Mouse (Mus musculus): ENCODE measurements around the gene Elmo2.

The Elmo2 gene

GRCm38 (mm10) chr2:165326304-165327190 lies at the start of gene Elmo2:
Gene Elmo2 (minus strand): TSS chr2:165326479.
- Histone ChIP-seq H3K9me3 (ENCODE audit: low read length) (no peaks in the 10 kb centered on the region), H3K27me3 (ENCODE audit: insufficient read depth, low read length) (peaks cover 13% of the 10 kb centered on the region), H3K4me1 (replicated peaks; ENCODE audit: low read depth, low read length) (peaks cover 49% of the 10 kb centered on the region), H3K4me3 (replicated peaks; ENCODE audit: low read length) (peak within 1 kb of the TSS; percentile 91), H3K36me3 (ENCODE audit: insufficient read depth, low read length) (peaks cover 10% of the 10 kb centered on the region)
- no peak for TF ChIP-seq CTCF (conservative IDR thresholded peaks at IDR 0.05; ENCODE audit: low read length)
- no peak for TF ChIP-seq NANOG (IDR thresholded peaks at IDR 0.05; ENCODE audit: borderline replicate concordance, low read length)
- no peak for TF ChIP-seq POU5F1 (IDR thresholded peaks at IDR 0.05; ENCODE audit: borderline replicate concordance, low read length)

- H3K27me3 ChIP-seq (ENCODE audit: insufficient read depth, low read length): peaks cover 20% of the 10 kb centered on the region
- peaks cover 20% of the 10 kb centered on the region for H3K4me1 ChIP-seq (replicated peaks; ENCODE audit: low read depth, low read length)
- no peak for TF ChIP-seq NANOG (IDR thresholded peaks at IDR 0.05; ENCODE audit: borderline replicate concordance, low read length)
- TF ChIP-seq POU5F1 (IDR thresholded peaks at IDR 0.05; ENCODE audit: borderline replicate concordance, low read length): no peak
- TF ChIP-seq CTCF (conservative IDR thresholded peaks at IDR 0.05; ENCODE audit: low read length): no peak
- peaks cover 30% of the 10 kb centered on the region for H3K36me3 ChIP-seq (ENCODE audit: insufficient read depth, low read length)
- no peak overlapping the region for H3K4me3 ChIP-seq (replicated peaks; ENCODE audit: low read length)
- 0 out of 2 replicates have a peak, but pooled peaks cover 4% of the 10 kb centered on the region for H3K9me3 ChIP-seq (ENCODE audit: low read length)
Observed at GRCm38 (mm10) chr2:165376001-165376400, 49.7 kb upstream of the Elmo2 start.

GRCm38 (mm10) chr2:165375478-165375877 lies 49.2 kb upstream of the Elmo2 start:
- Histone ChIP-seq H3K9me3 (ENCODE audit: low read length) (no peaks in the 10 kb centered on the region), H3K4me3 (replicated peaks; ENCODE audit: low read length) (no peak overlapping the region), H3K27me3 (ENCODE audit: insufficient read depth, low read length) (peaks cover 17% of the 10 kb centered on the region), H3K4me1 (replicated peaks; ENCODE audit: low read depth, low read length) (peaks cover 20% of the 10 kb centered on the region), H3K36me3 (ENCODE audit: insufficient read depth, low read length) (peaks cover 24% of the 10 kb centered on the region)
- TF ChIP-seq CTCF (conservative IDR thresholded peaks at IDR 0.05; ENCODE audit: low read length) (no peak), POU5F1 (IDR thresholded peaks at IDR 0.05; ENCODE audit: borderline replicate concordance, low read length) (no peak), NANOG (IDR thresholded peaks at IDR 0.05; ENCODE audit: borderline replicate concordance, low read length) (no peak)

- Histone ChIP-seq H3K27me3 (ENCODE audit: insufficient read depth, low read length) (peaks cover 19% of the 10 kb centered on the region), H3K4me3 (replicated peaks; ENCODE audit: low read length) (peak overlapping the region; percentile 61)
- no peak for TF ChIP-seq CTCF (conservative IDR thresholded peaks at IDR 0.05; ENCODE audit: low read length)
- TF ChIP-seq NANOG (IDR thresholded peaks at IDR 0.05; ENCODE audit: borderline replicate concordance, low read length): no peak
- no peak for TF ChIP-seq POU5F1 (IDR thresholded peaks at IDR 0.05; ENCODE audit: borderline replicate concordance, low read length)
Observed at GRCm38 (mm10) chr2:165371066-165371465, 44.8 kb upstream of the Elmo2 start.

GRCm38 (mm10) chr2:165370348-165370747 lies 44.1 kb upstream of the Elmo2 start:
- H3K4me1 ChIP-seq (replicated peaks; ENCODE audit: low read depth, low read length): peaks cover 30% of the 10 kb centered on the region
- TF ChIP-seq POU5F1 (IDR thresholded peaks at IDR 0.05; ENCODE audit: borderline replicate concordance, low read length) (no peak), NANOG (IDR thresholded peaks at IDR 0.05; ENCODE audit: borderline replicate concordance, low read length) (no peak)
- no peaks in the 10 kb centered on the region for H3K9me3 ChIP-seq (ENCODE audit: low read length)
- no peak overlapping the region for H3K4me3 ChIP-seq (replicated peaks; ENCODE audit: low read length)
- H3K27me3 ChIP-seq (ENCODE audit: insufficient read depth, low read length): peaks cover 23% of the 10 kb centered on the region
- no peaks in the 10 kb centered on the region for H3K36me3 ChIP-seq (ENCODE audit: insufficient read depth, low read length)

More at GRCm38 (mm10) chr2:165371066-165371465, 44.8 kb upstream of the Elmo2 start:
- H3K4me1 ChIP-seq (replicated peaks; ENCODE audit: low read depth, low read length): peaks cover 30% of the 10 kb centered on the region
- H3K9me3 ChIP-seq (ENCODE audit: low read length): no peaks in the 10 kb centered on the region
- H3K36me3 ChIP-seq (ENCODE audit: insufficient read depth, low read length): no peaks in the 10 kb centered on the region

GRCm38 (mm10) chr2:165368496-165368895 lies 42.2 kb upstream of the Elmo2 start, which contains the start of gene Zfp663:
Gene Zfp663 (minus strand): TSS chr2:165368729.
- TF ChIP-seq CTCF (conservative IDR thresholded peaks at IDR 0.05; ENCODE audit: low read length): no peak
- TF ChIP-seq POU5F1 (IDR thresholded peaks at IDR 0.05; ENCODE audit: borderline replicate concordance, low read length): no peak
- TF ChIP-seq NANOG (IDR thresholded peaks at IDR 0.05; ENCODE audit: borderline replicate concordance, low read length): no peak
- peaks cover 38% of the 10 kb centered on the region for H3K4me1 ChIP-seq (replicated peaks; ENCODE audit: low read depth, low read length)
- no peaks in the 10 kb centered on the region for H3K9me3 ChIP-seq (ENCODE audit: low read length)
- H3K4me3 ChIP-seq (replicated peaks; ENCODE audit: low read length): peak within 1 kb of the TSS; percentile 66
- H3K36me3 ChIP-seq (ENCODE audit: insufficient read depth, low read length): no peaks in the 10 kb centered on the region
- peaks cover 39% of the 10 kb centered on the region for H3K27me3 ChIP-seq (ENCODE audit: insufficient read depth, low read length)

- H3K36me3 ChIP-seq (ENCODE audit: insufficient read depth, low read length): no peaks in the 10 kb centered on the region
- no peaks in the 10 kb centered on the region for H3K9me3 ChIP-seq (ENCODE audit: low read length)
- H3K27me3 ChIP-seq (ENCODE audit: insufficient read depth, low read length): peaks cover 41% of the 10 kb centered on the region
- no peak for TF ChIP-seq POU5F1 (IDR thresholded peaks at IDR 0.05; ENCODE audit: borderline replicate concordance, low read length)
- TF ChIP-seq CTCF (conservative IDR thresholded peaks at IDR 0.05; ENCODE audit: low read length): no peak
- no peak for TF ChIP-seq NANOG (IDR thresholded peaks at IDR 0.05; ENCODE audit: borderline replicate concordance, low read length)
- H3K4me1 ChIP-seq (replicated peaks; ENCODE audit: low read depth, low read length): peaks cover 39% of the 10 kb centered on the region
- H3K4me3 ChIP-seq (replicated peaks; ENCODE audit: low read length): peak overlapping the region; percentile 66
Observed at GRCm38 (mm10) chr2:165367868-165368439, 41.7 kb upstream of the Elmo2 start.

GRCm38 (mm10) chr2:165367047-165367520 lies 40.8 kb upstream of the Elmo2 start:
- Histone ChIP-seq H3K4me1 (replicated peaks; ENCODE audit: low read depth, low read length) (peaks cover 39% of the 10 kb centered on the region), H3K36me3 (ENCODE audit: insufficient read depth, low read length) (no peaks in the 10 kb centered on the region), H3K9me3 (ENCODE audit: low read length) (no peaks in the 10 kb centered on the region), H3K27me3 (ENCODE audit: insufficient read depth, low read length) (peaks cover 45% of the 10 kb centered on the region), H3K4me3 (replicated peaks; ENCODE audit: low read length) (no peak overlapping the region)
- TF ChIP-seq CTCF (conservative IDR thresholded peaks at IDR 0.05; ENCODE audit: low read length): no peak
- no peak for TF ChIP-seq NANOG (IDR thresholded peaks at IDR 0.05; ENCODE audit: borderline replicate concordance, low read length)
- TF ChIP-seq POU5F1 (IDR thresholded peaks at IDR 0.05; ENCODE audit: borderline replicate concordance, low read length): no peak

Data from E14TG2a.4 (cell line).